Mouse (Mus musculus): ENCODE measurements around the gene Zfp629.

DNA sequence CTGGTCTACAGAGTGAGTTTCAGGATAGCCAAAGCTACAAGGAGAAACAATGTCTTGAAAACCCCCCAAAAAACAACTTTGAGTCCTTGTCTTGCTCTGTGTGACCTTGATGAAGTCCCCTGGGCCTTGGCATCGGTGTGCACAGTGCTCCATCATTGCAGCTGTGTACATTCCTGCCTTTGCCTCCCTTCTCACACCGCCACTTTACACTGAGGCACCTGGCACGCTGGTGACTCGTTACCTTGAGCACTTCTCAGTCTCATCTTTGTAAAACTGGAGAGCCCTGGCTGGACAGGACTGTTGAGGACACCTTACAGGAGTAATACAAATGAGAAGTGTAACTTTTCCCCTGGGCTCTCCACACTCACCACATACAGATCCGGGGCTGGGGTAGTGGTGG, 28.4 kb downstream of the Zfp629 start:
- TF ChIP-seq CTCF (IDR thresholded peaks at IDR 0.05; ENCODE audit: control insufficient read depth, insufficient read depth, insufficient replicate concordance, low read depth, low read length), result no peak
- no peak for TF ChIP-seq POLR2A (IDR thresholded peaks at IDR 0.05; ENCODE audit: control insufficient read depth, low read depth, low read length)

Data from testis, adult 2 months (tissue).